Mouse (Mus musculus) v-Abl transformed pro-B cells (cell line): ENCODE data around the gene Krt80.

Experiments used
- in situ Hi-C, 2 experiments: fragments of 400-800 bp; cut with MboI; formaldehyde crosslinking; loops; one replicate each; pipeline ENCODE4 v1.15.1; 2025; ENCODE audit not compliant: unreplicated experiment in 2 of 2

Gene Krt80

GRCm38 (mm10) chr15:101299480-101299960 lies 70.4 kb downstream of the Krt80 start:
- in situ Hi-C loops, result no loop called here

- in situ Hi-C loops, result no loop called here
These were observed 71.4 kb downstream of the Krt80 start for GRCm38 (mm10) chr15:101298550-101298949.

GRCm38 (mm10) chr15:101297988-101298387 lies 72.0 kb downstream of the Krt80 start:
- in situ Hi-C loops, result no loop called here
